Mouse (Mus musculus) kidney, postnatal 25 days (tissue): ENCODE measurements around the gene Zkscan4.

Source experiments
- DNase-seq, 2 experiments: peaks; one replicate each; pipeline ENCODE4 v3.0.0; 2021; ENCODE audit warnings: mixed read lengths in 2 of 2

Gene Zkscan4

DNA sequence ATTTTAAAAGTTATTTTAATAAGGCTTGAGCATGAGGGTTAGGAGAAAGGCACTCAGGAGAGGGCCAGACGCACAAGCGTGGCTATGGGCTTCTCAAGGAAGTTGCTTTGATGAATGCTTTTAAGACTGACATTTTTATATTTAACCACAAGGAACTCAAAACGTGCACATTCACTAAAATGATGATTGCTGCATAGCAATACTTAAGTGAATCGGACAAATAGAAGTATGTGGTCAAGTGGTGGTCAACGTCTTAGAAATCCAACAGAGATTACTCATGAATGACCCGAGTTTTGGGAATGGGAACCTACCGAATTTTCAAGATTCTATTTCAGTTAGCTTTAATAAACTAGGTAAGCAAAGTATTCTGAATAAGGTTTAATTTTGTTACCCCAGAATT is 51.4 kb downstream of the Zkscan4 start:
- DNase-seq = no peak

DNA sequence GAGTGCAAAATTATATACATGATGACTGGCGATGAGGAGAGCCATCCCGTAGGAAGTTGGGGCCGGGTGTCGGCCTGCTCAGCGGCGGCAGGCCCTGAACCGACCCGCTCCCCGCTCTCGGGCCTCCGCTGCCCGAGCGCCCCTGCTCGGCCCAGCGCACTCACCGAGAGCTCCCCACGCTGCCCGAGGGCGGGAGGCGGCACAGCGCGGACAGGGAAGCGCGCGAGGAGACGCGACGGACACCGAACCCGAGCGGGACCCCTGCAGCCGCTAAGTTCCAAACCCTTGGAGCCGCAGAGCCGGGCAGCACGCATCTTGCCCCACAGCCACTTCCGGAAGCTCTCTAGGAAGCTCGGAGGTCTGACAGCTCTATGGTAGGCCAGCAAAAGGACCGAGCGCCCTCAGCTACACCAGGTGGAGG is 52.1 kb downstream of the Zkscan4 start, which contains the start of gene Zkscan8:
Zkscan8 (minus strand) TSS at position 340 of the 421 bp plus-strand sequence.
- peak; percentile 89 to 93 for DNase-seq
